Mouse (Mus musculus) erythroblast, adult 5-6 weeks (primary cell): Measurements from ENCODE around the gene Rassf3. TPM values are rescaled to one million over a fixed set of nuclear protein-coding genes. Genes with fewer than 3 reads are reported as not detected.

Experiments
- ATAC-seq: replicated peaks from 2 replicates; pipeline ENCODE4 v1.8.0; 2016; ENCODE audit warnings: moderate number of reproducible peaks, mild to moderate bottlenecking, moderate TSS enrichment, inconsistent platforms; ENCODE audit not compliant: poor library complexity, low FRiP score, severe bottlenecking
- total RNA-seq, 2 experiments: library from RNA; stranded (forward) in 1 of 2; stranded (reverse) in 1 of 2; fragments of 150-400 nt in 1 of 2; fragments of 200-764, 138-1000 nt in 1 of 2; gene quantifications; 2 replicates each; pipeline versions ENCODE4 v1.2.3 to v1.2.4; 2015 to 2017; ENCODE audit warnings: low replicate concordance in 2 of 2

Rassf3 gene
- total RNA-seq, 2 experiments from 2014 or later: 11.7 to 12.7 TPM

DNA sequence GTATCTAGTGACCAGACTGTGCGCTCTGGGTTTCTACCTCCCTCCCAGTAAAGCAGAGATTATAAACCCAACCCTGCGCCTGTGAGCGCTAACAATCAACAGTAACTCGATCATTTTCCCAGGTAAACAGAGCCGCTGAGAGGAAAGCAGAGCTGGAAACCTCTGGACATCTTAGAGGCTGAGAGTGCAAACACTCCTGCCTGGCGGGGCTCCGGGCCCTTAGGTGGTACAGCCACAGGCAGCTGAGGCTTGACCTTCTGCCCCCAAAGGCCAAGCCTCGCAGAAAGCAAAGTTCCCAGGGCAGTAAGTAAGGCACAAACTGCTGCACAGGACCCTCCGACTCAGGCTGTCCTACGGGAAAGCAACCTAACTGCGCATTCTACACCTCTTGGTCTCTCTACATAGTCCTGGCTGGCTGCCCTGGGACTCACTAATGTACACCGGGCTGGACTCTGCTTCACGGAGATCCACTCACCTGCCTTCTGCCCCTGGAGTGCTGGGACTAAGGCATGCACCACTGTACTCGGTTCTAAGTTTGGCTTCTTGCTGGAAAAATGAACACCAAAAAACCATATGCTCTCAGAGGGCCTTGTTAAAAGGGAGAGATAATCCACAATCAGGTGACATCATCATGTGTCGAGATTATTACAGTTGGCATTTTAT, 41.6 kb downstream of the Rassf3 start:
- ATAC-seq: no peak

DNA sequence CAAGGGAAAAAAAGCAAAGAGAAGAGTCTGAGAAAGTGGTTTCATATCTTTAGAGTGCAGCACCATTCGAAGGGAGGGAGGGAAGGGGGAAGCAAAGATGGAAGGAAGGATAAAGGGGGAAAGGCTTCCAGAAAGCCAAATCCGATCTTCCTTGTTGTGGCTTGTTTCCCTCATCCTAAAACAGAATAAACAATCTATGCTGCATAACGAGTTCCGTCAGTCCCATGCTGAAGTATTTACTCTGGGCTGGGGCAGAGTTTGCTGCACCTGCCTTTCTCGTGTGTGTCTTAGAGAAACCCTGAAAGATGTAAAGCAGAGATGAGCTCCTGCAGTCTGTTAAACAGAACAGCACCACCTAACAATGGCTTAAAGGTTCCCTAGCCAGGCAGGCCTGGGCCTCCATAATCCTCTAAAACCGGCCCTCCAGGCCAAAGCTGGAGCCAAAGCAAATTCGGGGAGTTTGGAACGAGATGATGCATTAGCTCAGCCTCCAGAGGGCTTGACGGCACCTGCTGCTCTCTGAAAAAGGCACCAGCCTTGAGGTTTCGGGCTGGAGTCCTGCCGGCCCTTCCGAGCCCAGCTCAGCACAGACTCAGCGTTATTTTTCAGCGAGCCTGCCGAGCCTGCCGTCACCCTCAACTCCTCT, 43.4 kb downstream of the Rassf3 start:
- ATAC-seq: no peak

- no peak for ATAC-seq
These were observed 44.0 kb downstream of the Rassf3 start for GRCm38 (mm10) chr10:121432041-121432634.

DNA sequence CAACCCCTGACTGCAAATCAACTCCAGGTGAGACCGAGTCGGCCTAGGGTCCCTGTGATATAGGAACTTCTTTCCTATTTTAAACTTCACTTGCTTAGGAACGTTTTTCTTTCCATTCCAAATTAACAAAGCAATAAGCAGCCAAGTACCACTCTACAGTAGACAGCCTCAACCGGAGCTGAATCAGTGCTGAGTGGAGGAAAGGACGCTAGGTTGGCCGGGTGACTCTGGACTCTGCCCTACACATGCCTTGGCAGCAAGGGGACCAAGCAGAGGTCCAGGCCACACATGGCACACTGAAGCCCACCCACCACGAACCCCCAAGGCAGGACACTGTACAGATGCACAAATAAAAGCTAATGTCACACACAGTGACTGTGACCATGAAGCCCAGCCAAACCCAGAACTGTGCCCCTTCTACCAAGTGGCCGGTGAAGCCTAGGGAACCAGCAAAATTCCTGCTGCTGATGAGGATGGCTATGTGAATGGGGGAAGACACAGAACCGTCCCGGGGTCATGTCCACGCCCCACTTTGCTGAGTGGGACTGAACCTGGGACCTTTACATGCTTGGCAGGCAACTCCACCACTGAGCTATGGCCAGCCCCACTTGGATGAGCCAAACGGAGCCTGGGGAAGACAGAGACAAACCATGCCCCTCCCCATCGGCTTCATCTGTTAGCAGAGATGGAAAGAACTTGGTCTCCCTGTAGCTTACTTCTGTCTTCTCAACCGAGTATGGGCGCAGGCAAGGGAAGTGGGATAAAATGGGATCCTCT, 45.2 kb downstream of the Rassf3 start:
- ATAC-seq: no peak

GRCm38 (mm10) chr10:121429981-121430682, 46.0 kb downstream of the Rassf3 start:
- no peak for ATAC-seq

DNA sequence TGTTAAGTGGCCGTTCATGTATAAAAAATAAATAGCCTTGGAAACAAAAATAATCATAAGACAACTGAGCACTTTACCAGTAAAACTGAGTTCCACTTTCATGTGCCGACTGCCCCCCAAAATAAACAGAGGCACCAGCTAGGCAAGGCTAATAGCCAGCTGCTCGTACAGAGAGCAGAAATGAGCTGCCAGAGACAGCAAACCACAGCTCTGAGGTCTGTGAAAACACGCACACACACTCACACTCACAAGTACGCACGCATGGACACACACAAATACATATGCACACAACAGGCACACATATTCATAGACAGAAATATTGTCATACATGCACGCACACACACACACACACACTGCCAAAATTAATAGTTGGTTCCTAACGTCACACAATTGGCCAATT, 46.6 kb downstream of the Rassf3 start:
- ATAC-seq: no peak

GRCm38 (mm10) chr10:121429089-121429488, 47.1 kb downstream of the Rassf3 start:
- ATAC-seq: no peak

GRCm38 (mm10) chr10:121428011-121428711, 48.0 kb downstream of the Rassf3 start:
- ATAC-seq: no peak

- ATAC-seq: no peak
These were observed 49.0 kb downstream of the Rassf3 start for GRCm38 (mm10) chr10:121427136-121427535.

GRCm38 (mm10) chr10:121426458-121427070, 49.6 kb downstream of the Rassf3 start:
- ATAC-seq: no peak

- no peak for ATAC-seq
These were observed 50.6 kb downstream of the Rassf3 start for GRCm38 (mm10) chr10:121425506-121426025.

DNA sequence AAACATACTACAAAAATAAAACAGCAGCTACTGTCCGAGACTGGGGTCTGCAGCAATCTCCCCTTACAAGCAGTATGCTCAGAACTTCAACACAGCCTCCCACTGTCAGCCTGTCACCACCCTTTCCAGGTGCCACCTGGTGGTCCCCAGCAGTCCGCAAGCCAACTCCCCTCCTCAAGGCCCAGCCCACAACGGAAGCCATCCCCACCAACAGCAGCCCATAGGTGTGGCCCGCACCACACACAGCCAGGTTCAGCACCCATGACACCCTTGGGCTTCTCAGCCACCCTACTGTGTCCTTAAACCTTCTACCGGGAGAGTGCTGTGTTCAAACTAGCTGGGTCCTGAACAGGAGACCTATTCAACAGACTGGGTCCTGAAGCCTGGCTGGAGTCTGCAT, 51.1 kb downstream of the Rassf3 start:
- no peak for ATAC-seq

GRCm38 (mm10) chr10:121424455-121424854, 51.7 kb downstream of the Rassf3 start:
- ATAC-seq: no peak

- ATAC-seq: no peak
These were observed 52.4 kb downstream of the Rassf3 start for GRCm38 (mm10) chr10:121423541-121424349.

GRCm38 (mm10) chr10:121422294-121422693, 53.9 kb downstream of the Rassf3 start:
- no peak for ATAC-seq

- no peak for ATAC-seq
These were observed 54.4 kb downstream of the Rassf3 start for GRCm38 (mm10) chr10:121421657-121422290.

- ATAC-seq: no peak
These were observed 55.1 kb downstream of the Rassf3 start for GRCm38 (mm10) chr10:121421023-121421422.
